Mouse (Mus musculus) lung, postnatal 0 days (tissue): ENCODE results near the gene Acaca.

ENCODE experiments used
- CTCF ChIP-seq: IDR thresholded peaks from 2 replicates; pipeline ENCODE4 v1.5.1; 2016; ENCODE audit warnings: antibody characterized with exemption, mild to moderate bottlenecking
- EP300 ChIP-seq: IDR thresholded peaks from 2 replicates; pipeline ENCODE4 v1.6.1; 2016; ENCODE audit warnings: antibody characterized with exemption, mild to moderate bottlenecking, control low read depth

DNA sequence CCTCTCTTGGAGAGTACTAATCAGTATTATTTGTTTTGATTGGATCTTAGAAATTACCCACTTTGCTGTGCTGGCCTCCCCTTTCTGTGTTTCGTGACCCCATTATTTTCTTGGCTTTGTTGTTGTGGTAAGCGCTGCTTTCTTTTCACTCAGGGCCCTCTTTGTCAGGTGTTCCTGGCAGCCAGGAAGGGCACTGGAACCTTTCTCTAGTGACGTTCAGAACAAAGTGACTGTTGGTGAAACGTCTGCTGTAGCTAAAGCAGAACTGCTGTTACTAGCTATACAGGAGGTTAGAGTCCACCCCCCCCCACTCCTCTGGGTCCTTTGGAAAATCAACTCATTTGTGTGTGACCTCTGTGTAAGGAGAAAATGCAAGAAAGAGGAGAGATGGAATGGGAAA lies 76.3 kb downstream of the Acaca start:
- TF ChIP-seq CTCF (no peak), EP300 (no peak)
